Mouse (Mus musculus) brain, embryonic 14.5 days (tissue): Measurements from ENCODE around the gene Pygo1.

Experiments used
- CTCF ChIP-seq: fragments of 200-500 bp; IDR thresholded peaks from 2 replicates; pipeline ENCODE4 v1.5.1; 2012; ENCODE audit warnings: inconsistent platforms, mild to moderate bottlenecking, moderate library complexity, borderline replicate concordance; ENCODE audit not compliant: insufficient read depth, insufficient read length; ENCODE audit errors: extremely low read depth
- POLR2A ChIP-seq: fragments of 200-500 bp; IDR thresholded peaks from 2 replicates; pipeline ENCODE4 v1.6.1; 2012; ENCODE audit warnings: mild to moderate bottlenecking, inconsistent platforms, borderline replicate concordance; ENCODE audit not compliant: poor library complexity, insufficient read depth, insufficient read length, severe bottlenecking; ENCODE audit errors: extremely low read depth

DNA sequence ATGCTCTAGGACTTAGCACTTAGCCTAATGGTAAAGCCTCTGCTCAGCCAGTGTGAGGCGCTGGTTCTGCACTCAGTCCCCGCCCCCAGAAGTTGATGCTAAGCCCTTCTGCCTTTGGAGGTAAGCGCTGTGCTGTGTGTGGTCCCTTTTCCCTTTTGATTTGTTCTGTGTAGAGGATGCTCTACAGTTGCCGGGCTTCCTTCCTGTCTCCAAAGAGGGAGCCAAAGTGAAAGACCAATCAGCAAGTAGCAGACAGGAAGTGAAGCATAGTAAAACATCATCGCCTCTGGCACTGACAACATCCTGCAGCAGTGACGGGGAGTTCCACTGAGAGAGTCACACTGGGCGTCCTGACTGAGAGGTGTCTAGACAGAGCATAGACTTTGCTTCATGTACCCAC is 44.4 kb downstream of the Pygo1 start:
- TF ChIP-seq POLR2A (no peak), CTCF (no peak)
